Mouse (Mus musculus) megakaryocyte, embryonic 14.5 days (primary cell): ENCODE measurements at regions not wholly inside any gene's neighbourhood (a gene's known extent, or its start where the extent isn't known, plus 50 kb on each side); places are given as distances from the start of the nearest gene placed in this dataset.

Experiments used
- FLI1 ChIP-seq: IDR thresholded peaks from 2 replicates; pipeline ENCODE4 v1.6.1; 2012; ENCODE audit warnings: low read length, inconsistent platforms, mixed read lengths
- GATA1 ChIP-seq: IDR thresholded peaks from 3 replicates; pipeline ENCODE4 v1.6.1; 2012; ENCODE audit warnings: mixed read lengths, low read length, inconsistent platforms, borderline replicate concordance

- no peak for TF ChIP-seq GATA1
- TF ChIP-seq FLI1 = no peak
These were observed 117.7 kb downstream of the Csl start for GRCm38 (mm10) chr10:99641784-99642183.
